Mouse (Mus musculus) limb, embryonic 14.5 days (tissue): ENCODE data around the gene Cox6b1. TPM values are rescaled to one million over a fixed set of nuclear protein-coding genes. Genes with fewer than 3 reads are reported as not detected.

Experiments used
- ATAC-seq: fragments of 200-750 bp; cut with Nextera tagmentation; 2 replicates; pipeline ENCODE4 v1.8.0; 2017; ENCODE audit warnings: low read depth, moderate number of reproducible peaks, moderate TSS enrichment; ENCODE audit not compliant: low FRiP score
- DNase-seq: peaks from one replicate; pipeline ENCODE4 v3.0.0-alpha.2; 2015; ENCODE audit warnings: low spot score
- H3K27ac ChIP-seq: fragments of 300-500 bp; sonication (generic); replicated peaks from 2 replicates; pipeline ENCODE4 v1.5.1; 2014; ENCODE audit warnings: low read depth, mild to moderate bottlenecking, low read length, moderate library complexity, mixed read lengths
- H3K27me3 ChIP-seq: fragments of 300-500 bp; sonication (generic); 2 replicates; pipeline ENCODE4 v1.6.1; 2014; ENCODE audit warnings: low read length, mixed read lengths; ENCODE audit not compliant: control insufficient read depth, insufficient read depth
- H3K36me3 ChIP-seq: fragments of 300-500 bp; sonication (generic); 2 replicates; pipeline ENCODE4 v1.6.1; 2014; ENCODE audit warnings: mild to moderate bottlenecking, low read length, moderate library complexity, mixed read lengths; ENCODE audit not compliant: control insufficient read depth, insufficient read depth
- H3K4me1 ChIP-seq: fragments of 300-500 bp; sonication (generic); 2 replicates; pipeline ENCODE4 v1.6.1; 2014; ENCODE audit warnings: antibody characterized with exemption, low read length, mixed read lengths; ENCODE audit not compliant: control insufficient read depth, insufficient read depth
- H3K4me2 ChIP-seq: fragments of 300-500 bp; sonication (generic); replicated peaks from 2 replicates; pipeline ENCODE4 v1.6.1; 2014; ENCODE audit warnings: low read depth, mild to moderate bottlenecking, low read length, moderate library complexity; ENCODE audit not compliant: severe bottlenecking
- H3K4me3 ChIP-seq: fragments of 300-500 bp; sonication (generic); replicated peaks from 2 replicates; pipeline ENCODE4 v1.5.1; 2014; ENCODE audit warnings: low read length
- H3K9ac ChIP-seq: fragments of 300-500 bp; sonication (generic); 2 replicates; pipeline ENCODE4 v1.6.1; 2014; ENCODE audit warnings: mild to moderate bottlenecking, low read depth, low read length, moderate library complexity; ENCODE audit not compliant: severe bottlenecking
- H3K9me3 ChIP-seq: fragments of 300-500 bp; sonication (generic); 2 replicates; pipeline ENCODE4 v1.6.1; 2016; ENCODE audit warnings: low read length; ENCODE audit not compliant: control insufficient read depth
- POLR2A ChIP-seq: fragments of 200-500 bp; IDR thresholded peaks from 2 replicates; pipeline ENCODE4 v1.8.0; 2012; ENCODE audit warnings: inconsistent platforms, mild to moderate bottlenecking, moderate library complexity, borderline replicate concordance; ENCODE audit not compliant: insufficient read depth, insufficient read length; ENCODE audit errors: extremely low read depth
- WGBS: fragments of 180-500 bp; shearing (Covaris S2); extraction: QIAGEN DNeasy Blood & Tissue Kit; methylation state at CpG from one replicate; pipeline ENCODE4 v1.1.7; 2014; 5-methylcytosine and 5-hydroxymethylcytosine counted together
- polyA plus RNA-seq, 2 experiments: library from polyadenylated mRNA; depleted of rRNA in 1 of 2; stranded (reverse) in 1 of 2; unstranded in 1 of 2; fragments of >200 nt; fragmentation: Nextera tagmentation in 1 of 2; extraction: Ambion mirVana in 1 of 2; gene quantifications; 2 replicates each; pipeline versions ENCODE4 v1.2.1 to v1.2.3; 2012 to 2014

The Cox6b1 gene
- polyA plus RNA-seq, 2 experiments = 677 to 875 TPM

GRCm38 (mm10) chr7:30608476-30608875 is 17.5 kb downstream of the Cox6b1 start:
- H3K4me2 ChIP-seq = no peak overlapping the region
- no peaks in the 10 kb centered on the region for H3K9me3 ChIP-seq
- no peak for DNase-seq
- no peaks in the 10 kb centered on the region for H3K4me1 ChIP-seq
- no peak overlapping the region for H3K9ac ChIP-seq
- H3K36me3 ChIP-seq = no peaks in the 10 kb centered on the region
- TF ChIP-seq POLR2A = no peak
- H3K27me3 ChIP-seq = no peaks in the 10 kb centered on the region
- H3K4me3 ChIP-seq = no peak overlapping the region
- WGBS = 50% methylated on average over 16 of the region's 16 CpGs
- no peak overlapping the region for H3K27ac ChIP-seq
- no peak for ATAC-seq

- Histone ChIP-seq H3K27ac (no peak overlapping the region), H3K4me2 (no peak overlapping the region), H3K4me3 (no peak overlapping the region), H3K27me3 (no peaks in the 10 kb centered on the region), H3K4me1 (no peaks in the 10 kb centered on the region), H3K9ac (no peak overlapping the region), H3K9me3 (no peaks in the 10 kb centered on the region), H3K36me3 (no peaks in the 10 kb centered on the region)
- TF ChIP-seq POLR2A = no peak
- ATAC-seq (no peak), DNase-seq (no peak)
- 26% methylated on average over 8 of the region's 8 CpGs for WGBS
Measured at GRCm38 (mm10) chr7:30607706-30608309, 18.1 kb downstream of the Cox6b1 start.

- ATAC-seq = no peak
- no peak for DNase-seq
- Histone ChIP-seq H3K4me2 (no peak overlapping the region), H3K9me3 (no peaks in the 10 kb centered on the region), H3K36me3 (no peaks in the 10 kb centered on the region), H3K4me3 (no peak overlapping the region), H3K9ac (no peak overlapping the region), H3K27me3 (no peaks in the 10 kb centered on the region), H3K4me1 (no peaks in the 10 kb centered on the region), H3K27ac (no peak overlapping the region)
- no peak for TF ChIP-seq POLR2A
- 86% methylated on average over 8 of the region's 8 CpGs for WGBS
Measured at GRCm38 (mm10) chr7:30604944-30605343, 21.0 kb downstream of the Cox6b1 start.

GRCm38 (mm10) chr7:30604424-30604823 is 21.5 kb downstream of the Cox6b1 start:
- Histone ChIP-seq H3K27ac (no peak overlapping the region), H3K4me1 (no peaks in the 10 kb centered on the region), H3K9me3 (no peaks in the 10 kb centered on the region), H3K4me2 (no peak overlapping the region), H3K36me3 (no peaks in the 10 kb centered on the region), H3K9ac (no peak overlapping the region), H3K4me3 (no peak overlapping the region), H3K27me3 (no peaks in the 10 kb centered on the region)
- 48% methylated on average over 8 of the region's 8 CpGs for WGBS
- ATAC-seq (no peak), DNase-seq (no peak)
- TF ChIP-seq POLR2A = no peak

GRCm38 (mm10) chr7:30602583-30602982 is 23.4 kb downstream of the Cox6b1 start:
- no peak for TF ChIP-seq POLR2A
- Histone ChIP-seq H3K27me3 (no peaks in the 10 kb centered on the region), H3K9me3 (no peaks in the 10 kb centered on the region), H3K4me3 (no peak overlapping the region), H3K36me3 (no peaks in the 10 kb centered on the region), H3K4me2 (no peak overlapping the region), H3K27ac (no peak overlapping the region), H3K4me1 (no peaks in the 10 kb centered on the region), H3K9ac (no peak overlapping the region)
- no peak for ATAC-seq
- no peak for DNase-seq
- WGBS = 33% methylated on average over 3 of the region's 3 CpGs

GRCm38 (mm10) chr7:30600651-30601050 is 25.3 kb downstream of the Cox6b1 start:
- ATAC-seq (no peak), DNase-seq (no peak)
- Histone ChIP-seq H3K36me3 (no peaks in the 10 kb centered on the region), H3K4me3 (no peak overlapping the region), H3K4me1 (no peaks in the 10 kb centered on the region), H3K9ac (no peak overlapping the region), H3K27ac (no peak overlapping the region), H3K27me3 (no peaks in the 10 kb centered on the region), H3K9me3 (no peaks in the 10 kb centered on the region), H3K4me2 (no peak overlapping the region)
- WGBS = 74% methylated on average over 7 of the region's 7 CpGs
- no peak for TF ChIP-seq POLR2A
